Mouse (Mus musculus): ENCODE measurements around the gene 1700016D06Rik. TPM values are rescaled to one million over a fixed set of nuclear protein-coding genes. Genes with fewer than 3 reads are reported as not detected.
"Not testable (repeated sequence)": the region's sequence is repeated elsewhere in the genome, so short reads cannot be mapped to it uniquely, and the experiment has no call there.

The 1700016D06Rik gene
- polyA plus RNA-seq, 1 experiment from 2014 or later = not detected

- no peak overlapping the region for H3K9ac ChIP-seq (replicated peaks; ENCODE audit: low read depth, low read length)
- no peak for ATAC-seq (ENCODE audit: low read depth)
- H3K27me3 ChIP-seq (ENCODE audit: control insufficient read depth, insufficient read depth, low read length) = no peaks in the 10 kb centered on the region
- no peaks in the 10 kb centered on the region for H3K4me1 ChIP-seq (ENCODE audit: control insufficient read depth, insufficient read depth, low read length)
- no peaks in the 10 kb centered on the region for H3K9me3 ChIP-seq (ENCODE audit: control insufficient read depth, low read length)
- 79% methylated on average over 1 of the region's 1 CpGs for WGBS
- H3K27ac ChIP-seq (ENCODE audit: low read depth, low read length) = no peak overlapping the region
- H3K36me3 ChIP-seq (ENCODE audit: control insufficient read depth, insufficient read depth, low read length) = no peaks in the 10 kb centered on the region
- no peak overlapping the region for H3K4me2 ChIP-seq (ENCODE audit: low read depth, low read length)
- no peak overlapping the region for H3K4me3 ChIP-seq (ENCODE audit: low read depth, low read length)
These were observed 8.4 kb downstream of the 1700016D06Rik start for GRCm38 (mm10) chr8:11692455-11692854.

DNA sequence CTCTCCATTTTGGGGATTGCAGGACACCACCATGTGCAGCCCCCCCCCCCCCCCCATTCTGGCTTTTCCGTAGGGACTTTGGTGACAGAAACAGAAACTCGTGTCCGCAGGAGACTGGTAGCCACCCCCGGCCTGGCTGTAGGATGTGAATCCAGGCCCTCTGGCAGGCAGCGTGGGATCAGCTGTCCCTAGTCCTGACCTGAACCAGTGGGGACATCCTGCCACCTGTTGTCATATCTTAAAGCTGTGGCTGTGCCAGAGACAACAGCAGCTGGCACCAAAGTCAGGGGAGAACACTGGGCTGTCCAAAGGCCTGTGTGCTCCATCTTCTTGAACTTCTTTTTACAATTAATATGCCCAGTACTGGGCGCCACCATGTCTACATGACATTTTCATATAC is 9.1 kb downstream of the 1700016D06Rik start:
- no peaks in the 10 kb centered on the region for H3K9me3 ChIP-seq (ENCODE audit: control insufficient read depth, low read length)
- H3K4me1 ChIP-seq (ENCODE audit: control insufficient read depth, insufficient read depth, low read length) = no peaks in the 10 kb centered on the region
- H3K27me3 ChIP-seq (ENCODE audit: control insufficient read depth, insufficient read depth, low read length) = no peaks in the 10 kb centered on the region
- no peaks in the 10 kb centered on the region for H3K36me3 ChIP-seq (ENCODE audit: control insufficient read depth, insufficient read depth, low read length)
- H3K27ac ChIP-seq (ENCODE audit: low read depth, low read length) = no peak overlapping the region
- ATAC-seq (ENCODE audit: low read depth) = no peak
- H3K4me3 ChIP-seq (ENCODE audit: low read depth, low read length) = no peak overlapping the region
- 86% methylated on average over 6 of the region's 6 CpGs for WGBS
- no peak overlapping the region for H3K9ac ChIP-seq (replicated peaks; ENCODE audit: low read depth, low read length)
- no peak overlapping the region for H3K4me2 ChIP-seq (ENCODE audit: low read depth, low read length)

DNA sequence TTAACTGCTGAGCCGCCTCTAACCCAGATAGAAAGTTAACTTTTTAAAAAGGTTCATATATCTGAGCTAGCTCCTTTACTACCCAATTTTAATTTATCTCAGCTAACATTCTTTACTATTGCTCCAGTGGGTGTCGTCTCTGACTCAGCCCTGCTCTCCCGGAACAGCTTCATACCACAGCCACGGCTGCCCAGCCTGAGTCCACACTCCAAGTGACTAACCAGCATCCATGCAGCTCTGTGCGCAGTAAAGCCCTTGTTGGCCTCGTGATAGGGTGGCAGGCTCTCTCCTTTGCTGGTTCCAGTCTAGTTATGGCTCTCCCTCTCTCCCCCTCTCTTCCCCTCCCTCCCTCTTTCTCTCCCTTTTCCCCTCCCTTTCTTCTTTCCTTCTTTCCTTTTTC is 9.6 kb downstream of the 1700016D06Rik start:
- Histone ChIP-seq H3K9ac (replicated peaks; ENCODE audit: low read depth, low read length) (no peak overlapping the region), H3K27ac (ENCODE audit: low read depth, low read length) (no peak overlapping the region), H3K4me2 (ENCODE audit: low read depth, low read length) (no peak overlapping the region), H3K4me1 (ENCODE audit: control insufficient read depth, insufficient read depth, low read length) (no peaks in the 10 kb centered on the region), H3K27me3 (ENCODE audit: control insufficient read depth, insufficient read depth, low read length) (no peaks in the 10 kb centered on the region), H3K9me3 (ENCODE audit: control insufficient read depth, low read length) (no peaks in the 10 kb centered on the region), H3K36me3 (ENCODE audit: control insufficient read depth, insufficient read depth, low read length) (no peaks in the 10 kb centered on the region), H3K4me3 (ENCODE audit: low read depth, low read length) (no peak overlapping the region)
- WGBS = 92% methylated on average over 6 of the region's 6 CpGs
- ATAC-seq (ENCODE audit: low read depth) = no peak

GRCm38 (mm10) chr8:11689945-11690344 is 10.9 kb downstream of the 1700016D06Rik start:
- H3K9ac ChIP-seq (replicated peaks; ENCODE audit: low read depth, low read length) = no peak overlapping the region
- no peaks in the 10 kb centered on the region for H3K9me3 ChIP-seq (ENCODE audit: control insufficient read depth, low read length)
- no peaks in the 10 kb centered on the region for H3K4me1 ChIP-seq (ENCODE audit: control insufficient read depth, insufficient read depth, low read length)
- 63% methylated on average over 7 of the region's 7 CpGs for WGBS
- H3K36me3 ChIP-seq (ENCODE audit: control insufficient read depth, insufficient read depth, low read length) = no peaks in the 10 kb centered on the region
- no peak for ATAC-seq (ENCODE audit: low read depth)
- no peak overlapping the region for H3K27ac ChIP-seq (ENCODE audit: low read depth, low read length)
- no peak overlapping the region for H3K4me2 ChIP-seq (ENCODE audit: low read depth, low read length)
- H3K27me3 ChIP-seq (ENCODE audit: control insufficient read depth, insufficient read depth, low read length) = no peaks in the 10 kb centered on the region
- no peak overlapping the region for H3K4me3 ChIP-seq (ENCODE audit: low read depth, low read length)

- ATAC-seq (ENCODE audit: low read depth) = no peak
- no peak overlapping the region for H3K4me2 ChIP-seq (ENCODE audit: low read depth, low read length)
- 92% methylated on average over 5 of the region's 5 CpGs for WGBS
- H3K36me3 ChIP-seq (ENCODE audit: control insufficient read depth, insufficient read depth, low read length) = no peaks in the 10 kb centered on the region
- no peak overlapping the region for H3K4me3 ChIP-seq (ENCODE audit: low read depth, low read length)
- H3K9ac ChIP-seq (replicated peaks; ENCODE audit: low read depth, low read length) = no peak overlapping the region
- no peaks in the 10 kb centered on the region for H3K4me1 ChIP-seq (ENCODE audit: control insufficient read depth, insufficient read depth, low read length)
- H3K9me3 ChIP-seq (ENCODE audit: control insufficient read depth, low read length) = no peaks in the 10 kb centered on the region
- H3K27me3 ChIP-seq (ENCODE audit: control insufficient read depth, insufficient read depth, low read length) = no peaks in the 10 kb centered on the region
- H3K27ac ChIP-seq (ENCODE audit: low read depth, low read length) = no peak overlapping the region
These were observed 13.6 kb downstream of the 1700016D06Rik start for GRCm38 (mm10) chr8:11687251-11687650.

DNA sequence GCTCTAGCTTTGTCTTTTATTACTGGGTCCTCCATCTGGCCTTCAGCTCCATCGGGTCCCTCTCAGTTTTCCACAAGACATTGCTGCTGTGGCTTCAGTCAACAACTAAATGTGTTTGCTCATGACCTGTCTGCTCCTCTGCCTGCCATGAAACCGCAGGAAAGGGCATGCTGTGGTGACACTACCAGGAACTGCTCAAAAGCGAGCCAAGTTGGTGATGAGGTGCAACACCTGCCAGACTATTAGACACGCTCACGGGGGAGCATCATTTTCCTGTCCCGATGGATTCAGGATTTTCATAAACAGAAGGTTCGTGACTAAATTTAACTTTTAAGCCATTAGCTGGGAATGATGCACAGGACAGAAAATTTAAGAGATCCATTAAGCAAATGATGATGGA is 16.3 kb downstream of the 1700016D06Rik start:
- 87% methylated on average over 7 of the region's 7 CpGs for WGBS
- no peak overlapping the region for H3K4me2 ChIP-seq (ENCODE audit: low read depth, low read length)
- H3K27ac ChIP-seq (ENCODE audit: low read depth, low read length) = no peak overlapping the region
- no peaks in the 10 kb centered on the region for H3K36me3 ChIP-seq (ENCODE audit: control insufficient read depth, insufficient read depth, low read length)
- H3K9me3 ChIP-seq (ENCODE audit: control insufficient read depth, low read length) = no peaks in the 10 kb centered on the region
- ATAC-seq (ENCODE audit: low read depth) = no peak
- H3K27me3 ChIP-seq (ENCODE audit: control insufficient read depth, insufficient read depth, low read length) = no peaks in the 10 kb centered on the region
- H3K4me3 ChIP-seq (ENCODE audit: low read depth, low read length) = no peak overlapping the region
- H3K4me1 ChIP-seq (ENCODE audit: control insufficient read depth, insufficient read depth, low read length) = no peaks in the 10 kb centered on the region
- no peak overlapping the region for H3K9ac ChIP-seq (replicated peaks; ENCODE audit: low read depth, low read length)

DNA sequence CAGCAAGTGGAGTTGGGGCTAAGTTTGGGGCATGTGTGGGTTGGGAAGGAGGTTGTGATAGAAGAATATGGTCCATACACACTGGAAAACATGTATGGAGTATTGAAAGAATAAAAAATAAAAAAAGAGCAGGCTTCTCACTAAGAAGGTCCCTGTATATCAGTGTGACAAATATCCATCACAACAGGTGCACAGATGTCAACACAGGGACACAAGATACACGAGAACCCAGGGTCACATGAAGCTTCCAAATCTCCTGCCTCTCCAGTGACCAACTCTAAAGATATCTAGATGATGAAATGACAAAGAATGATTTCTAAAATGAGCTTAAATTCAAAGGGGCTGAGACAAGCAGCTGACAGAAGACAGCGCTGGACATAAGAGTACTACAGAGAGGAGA is 32.6 kb downstream of the 1700016D06Rik start:
- no peaks in the 10 kb centered on the region for H3K4me1 ChIP-seq (ENCODE audit: control insufficient read depth, insufficient read depth, low read length)
- ATAC-seq (ENCODE audit: low read depth) = no peak

DNA sequence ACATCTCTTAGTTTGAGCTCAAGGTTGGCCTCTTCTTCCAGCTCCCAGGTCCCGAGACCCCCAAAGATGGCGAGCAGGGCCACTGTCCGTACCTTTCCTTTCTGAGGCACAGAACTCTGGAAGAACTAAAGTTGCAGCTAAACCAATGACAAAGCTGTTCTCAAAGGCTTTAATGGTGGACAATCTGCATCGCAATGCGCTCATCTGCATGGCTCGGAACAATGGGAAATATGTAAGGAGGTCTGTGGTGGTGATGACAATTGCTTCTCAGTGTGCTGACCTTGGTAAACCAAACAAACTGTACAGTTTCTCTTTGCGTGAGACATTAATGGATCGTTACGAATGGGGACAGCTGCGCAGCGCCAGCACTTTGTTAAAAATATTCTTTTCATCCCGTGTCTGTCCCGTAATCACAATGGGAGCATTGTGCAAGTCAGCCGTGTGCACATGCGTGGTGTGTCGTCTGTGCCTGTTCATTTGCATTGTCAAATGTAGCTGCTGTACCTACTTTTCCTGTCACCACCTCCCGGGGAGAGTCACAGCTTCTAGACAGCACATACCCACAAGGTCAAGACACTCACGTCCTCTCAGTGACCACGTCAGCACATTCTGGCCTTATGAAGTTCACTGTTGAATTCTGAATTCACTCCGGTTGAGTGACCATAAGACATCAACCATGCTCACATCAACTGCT is 34.7 kb downstream of the 1700016D06Rik start:
- not testable (repeated sequence) for H3K27ac ChIP-seq (ENCODE audit: low read depth, low read length); H3K4me1 ChIP-seq (ENCODE audit: control insufficient read depth, insufficient read depth, low read length); H3K4me3 ChIP-seq (ENCODE audit: low read depth, low read length); H3K9me3 ChIP-seq (ENCODE audit: control insufficient read depth, low read length); ATAC-seq (ENCODE audit: low read depth); H3K36me3 ChIP-seq (ENCODE audit: control insufficient read depth, insufficient read depth, low read length); H3K27me3 ChIP-seq (ENCODE audit: control insufficient read depth, insufficient read depth, low read length); H3K4me2 ChIP-seq (ENCODE audit: low read depth, low read length); H3K9ac ChIP-seq (replicated peaks; ENCODE audit: low read depth, low read length)
- WGBS = 71% methylated on average over 20 of the region's 20 CpGs

More for the DNA sequence above, 32.6 kb downstream of the 1700016D06Rik start:
- Histone ChIP-seq H3K27ac (ENCODE audit: low read depth, low read length) (no peak overlapping the region), H3K4me3 (ENCODE audit: low read depth, low read length) (no peak overlapping the region), H3K9me3 (ENCODE audit: control insufficient read depth, low read length) (no peaks in the 10 kb centered on the region), H3K9ac (replicated peaks; ENCODE audit: low read depth, low read length) (no peak overlapping the region), H3K4me2 (ENCODE audit: low read depth, low read length) (no peak overlapping the region), H3K36me3 (ENCODE audit: control insufficient read depth, insufficient read depth, low read length) (no peaks in the 10 kb centered on the region), H3K27me3 (ENCODE audit: control insufficient read depth, insufficient read depth, low read length) (no peaks in the 10 kb centered on the region)
- WGBS = 91% methylated on average over 2 of the region's 2 CpGs

DNA sequence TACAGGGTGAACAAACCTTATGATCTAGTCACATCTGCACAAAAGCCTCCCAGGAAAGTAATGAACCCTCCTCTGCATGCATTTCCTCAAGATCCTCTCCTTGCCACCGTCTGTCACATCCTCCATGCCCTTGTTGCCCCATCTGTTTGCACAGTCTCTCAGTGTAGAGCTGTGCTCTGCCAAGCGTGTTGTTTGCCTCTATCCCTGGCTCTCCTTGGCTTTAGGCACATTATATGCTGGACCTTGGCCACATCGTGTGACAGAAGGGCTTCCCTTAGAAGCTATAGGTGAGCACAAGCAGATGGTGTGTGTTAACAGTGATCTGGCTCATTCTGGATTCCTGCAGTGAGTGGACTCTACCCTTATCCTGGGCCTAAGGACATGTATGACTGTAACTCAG is 38.9 kb downstream of the 1700016D06Rik start:
- H3K4me1 ChIP-seq (ENCODE audit: control insufficient read depth, insufficient read depth, low read length) = no peaks in the 10 kb centered on the region
- H3K4me2 ChIP-seq (ENCODE audit: low read depth, low read length) = no peak overlapping the region
- no peak overlapping the region for H3K9ac ChIP-seq (replicated peaks; ENCODE audit: low read depth, low read length)
- no peak overlapping the region for H3K4me3 ChIP-seq (ENCODE audit: low read depth, low read length)
- no peaks in the 10 kb centered on the region for H3K9me3 ChIP-seq (ENCODE audit: control insufficient read depth, low read length)
- 85% methylated on average over 3 of the region's 3 CpGs for WGBS
- no peaks in the 10 kb centered on the region for H3K36me3 ChIP-seq (ENCODE audit: control insufficient read depth, insufficient read depth, low read length)
- no peak for ATAC-seq (ENCODE audit: low read depth)
- no peak overlapping the region for H3K27ac ChIP-seq (ENCODE audit: low read depth, low read length)
- no peaks in the 10 kb centered on the region for H3K27me3 ChIP-seq (ENCODE audit: control insufficient read depth, insufficient read depth, low read length)

Measured in neural tube, embryonic 14.5 days (tissue).